Mouse (Mus musculus) liver, adult 2 months (tissue): ENCODE results near the gene Palmd. TPM values are rescaled to one million over a fixed set of nuclear protein-coding genes. Genes with fewer than 3 reads are reported as not detected.

Experiments used
- DNase-seq: peaks from one replicate; pipeline ENCODE4 v3.0.0-alpha.2; 2011; ENCODE audit warnings: low read depth, low spot score; ENCODE audit errors: extremely low read depth
- H3K27ac ChIP-seq: fragments of 200-500 bp; replicated peaks from 2 replicates; pipeline ENCODE4 v1.5.1; 2012; ENCODE audit warnings: low read depth, mild to moderate bottlenecking, control low read depth, inconsistent platforms, low read length; ENCODE audit not compliant: insufficient read depth
- H3K27me3 ChIP-seq: fragments of 200-500 bp; 2 replicates; pipeline ENCODE4 v1.6.1; 2012; ENCODE audit warnings: mild to moderate bottlenecking, moderate library complexity, low read length, inconsistent platforms; ENCODE audit not compliant: control insufficient read depth, insufficient read depth
- H3K36me3 ChIP-seq: fragments of 200-500 bp; 2 replicates; pipeline ENCODE4 v1.6.1; 2012; ENCODE audit warnings: low read length, inconsistent platforms; ENCODE audit not compliant: control insufficient read depth, insufficient read depth
- H3K4me1 ChIP-seq: fragments of 200-500 bp; 2 replicates; pipeline ENCODE4 v1.6.1; 2011; ENCODE audit warnings: low read length; ENCODE audit not compliant: control insufficient read depth, insufficient read depth
- H3K4me3 ChIP-seq: fragments of 200-500 bp; 2 replicates; pipeline ENCODE4 v1.5.1; 2011; ENCODE audit warnings: low read depth, mild to moderate bottlenecking, control low read depth, low read length, moderate library complexity; ENCODE audit not compliant: insufficient read depth
- H3K79me2 ChIP-seq: fragments of 200-500 bp; 2 replicates; pipeline ENCODE4 v1.6.1; 2012; ENCODE audit warnings: inconsistent platforms, mild to moderate bottlenecking, low read length, moderate library complexity; ENCODE audit not compliant: control insufficient read depth, insufficient read depth
- H3K9ac ChIP-seq: fragments of 200-500 bp; 2 replicates; pipeline ENCODE4 v1.6.1; 2012; ENCODE audit warnings: low read depth, mild to moderate bottlenecking, control low read depth, inconsistent platforms, low read length
- CTCF ChIP-seq: fragments of 200-500 bp; IDR thresholded peaks from 2 replicates; pipeline ENCODE4 v1.5.1; 2011; ENCODE audit warnings: low read depth, low read length, control low read depth
- POLR2A ChIP-seq: fragments of 200-500 bp; IDR thresholded peaks from 2 replicates; pipeline ENCODE4 v1.6.1; 2011; ENCODE audit warnings: low read length, control low read depth; ENCODE audit not compliant: insufficient read depth; ENCODE audit errors: extremely low read depth
- WGBS: fragments of 180-500 bp; shearing (Covaris S2); methylation state at CpG from one replicate; pipeline ENCODE4 v1.1.7; 2018; 5-methylcytosine and 5-hydroxymethylcytosine counted together
- polyA plus RNA-seq: library from polyadenylated mRNA; depleted of rRNA; stranded (reverse); fragments of >200 nt; gene quantifications from 2 replicates; pipeline ENCODE4 v1.2.3, GENCODE M21; 2012
- total RNA-seq: library from RNA; depleted of rRNA; stranded (reverse); fragments of >200 nt; gene quantifications from 2 replicates; pipeline ENCODE4 v1.2.3, GENCODE M21; 2014

Gene Palmd
- total and polyA plus RNA-seq, 2 experiments, result 6.9 to 16.5 TPM

- Histone ChIP-seq H3K27ac (no peak overlapping the region), H3K9ac (no peak overlapping the region), H3K36me3 (peaks cover 50% of the 10 kb centered on the region), H3K79me2 (peaks cover 3% of the 10 kb centered on the region; the same call in 1 of the 2 replicates), H3K4me3 (no peak overlapping the region), H3K4me1 (peaks cover 8% of the 10 kb centered on the region), H3K27me3 (no peaks in the 10 kb centered on the region)
- 83% methylated on average over 6 of the region's 6 CpGs for WGBS
- no peak for TF ChIP-seq POLR2A
- no peak for TF ChIP-seq CTCF
- DNase-seq, result no peak
These were observed 26.0 kb downstream of the Palmd start for GRCm38 (mm10) chr3:116942751-116943150.

GRCm38 (mm10) chr3:116941559-116942117 is 27.1 kb downstream of the Palmd start:
- TF ChIP-seq POLR2A (no peak), CTCF (no peak)
- peak; percentile 84 for DNase-seq
- Histone ChIP-seq H3K9ac (no peak overlapping the region), H3K4me1 (peaks cover 10% of the 10 kb centered on the region), H3K36me3 (peaks cover 50% of the 10 kb centered on the region), H3K27me3 (no peaks in the 10 kb centered on the region), H3K79me2 (peaks cover 3% of the 10 kb centered on the region; the same call in 1 of the 2 replicates), H3K4me3 (no peak overlapping the region), H3K27ac (peak overlapping the region; percentile 51; the same call in 1 of the 2 replicates)
- 26% methylated on average over 1 of the region's 1 CpGs for WGBS

- peaks cover 3% of the 10 kb centered on the region; the same call in 1 of the 2 replicates for H3K79me2 ChIP-seq
- TF ChIP-seq POLR2A, result no peak
- TF ChIP-seq CTCF, result no peak
- no peak overlapping the region for H3K9ac ChIP-seq
- peak overlapping the region; percentile 51 for H3K27ac ChIP-seq
- DNase-seq, result no peak
- WGBS, result 78% methylated on average over 10 of the region's 10 CpGs
- H3K4me3 ChIP-seq, result no peak overlapping the region
- peaks cover 12% of the 10 kb centered on the region for H3K4me1 ChIP-seq
- no peaks in the 10 kb centered on the region for H3K27me3 ChIP-seq
- H3K36me3 ChIP-seq, result peaks cover 44% of the 10 kb centered on the region
These were observed 27.8 kb downstream of the Palmd start for GRCm38 (mm10) chr3:116940804-116941558.

GRCm38 (mm10) chr3:116936934-116937691 is 31.7 kb downstream of the Palmd start:
- H3K27ac ChIP-seq, result no peak overlapping the region
- no peak for DNase-seq
- 73% methylated on average over 4 of the region's 4 CpGs for WGBS

GRCm38 (mm10) chr3:116933158-116933557 is 35.6 kb downstream of the Palmd start:
- H3K27ac ChIP-seq, result no peak overlapping the region
- no peaks in the 10 kb centered on the region; the same call in 1 of the 2 replicates for H3K79me2 ChIP-seq
- H3K4me1 ChIP-seq, result peaks cover 12% of the 10 kb centered on the region; the same call in 1 of the 2 replicates
- no peaks in the 10 kb centered on the region for H3K27me3 ChIP-seq
- H3K36me3 ChIP-seq, result peaks cover 32% of the 10 kb centered on the region
- 83% methylated on average over 1 of the region's 1 CpGs for WGBS
- H3K4me3 ChIP-seq, result no peak overlapping the region
- DNase-seq, result no peak
- TF ChIP-seq CTCF (no peak), POLR2A (no peak)
- H3K9ac ChIP-seq, result no peak overlapping the region

More at GRCm38 (mm10) chr3:116936934-116937691, 31.7 kb downstream of the Palmd start:
- H3K4me1 ChIP-seq, result peaks cover 20% of the 10 kb centered on the region
- H3K9ac ChIP-seq, result no peak overlapping the region
- H3K4me3 ChIP-seq, result no peak overlapping the region
- no peak for TF ChIP-seq POLR2A
- no peak for TF ChIP-seq CTCF
- no peaks in the 10 kb centered on the region for H3K27me3 ChIP-seq
- H3K36me3 ChIP-seq, result peaks cover 41% of the 10 kb centered on the region
- peaks cover 3% of the 10 kb centered on the region; the same call in 1 of the 2 replicates for H3K79me2 ChIP-seq
